Mouse (Mus musculus): Measurements from ENCODE around the gene Crebl2. TPM values are rescaled to one million over a fixed set of nuclear protein-coding genes. Genes with fewer than 3 reads are reported as not detected.

Crebl2 gene
- polyA plus RNA-seq, 1 experiment from 2014 or later = 3.9 TPM

DNA sequence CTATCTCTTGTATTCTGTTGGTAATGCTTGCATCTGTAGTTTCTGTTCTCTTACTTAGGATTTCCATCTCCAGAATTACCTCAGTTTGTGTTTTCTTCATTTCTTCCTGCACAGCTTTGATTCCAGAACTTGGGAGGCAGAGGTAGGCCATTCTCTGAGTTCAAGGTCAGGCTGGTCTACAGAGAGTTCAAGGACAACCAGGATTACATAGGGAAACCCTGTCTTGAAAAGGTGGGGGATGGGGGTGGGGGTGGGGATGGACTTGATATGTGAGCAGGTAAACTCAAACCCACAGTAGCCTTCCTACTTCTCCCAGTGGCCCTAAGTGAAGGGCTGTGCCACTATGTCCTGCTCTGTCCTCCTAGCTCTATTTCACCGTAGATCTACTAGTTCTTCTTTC is 16.9 kb upstream of the Crebl2 start:
- 67% methylated on average over 1 of the region's 1 CpGs for WGBS

DNA sequence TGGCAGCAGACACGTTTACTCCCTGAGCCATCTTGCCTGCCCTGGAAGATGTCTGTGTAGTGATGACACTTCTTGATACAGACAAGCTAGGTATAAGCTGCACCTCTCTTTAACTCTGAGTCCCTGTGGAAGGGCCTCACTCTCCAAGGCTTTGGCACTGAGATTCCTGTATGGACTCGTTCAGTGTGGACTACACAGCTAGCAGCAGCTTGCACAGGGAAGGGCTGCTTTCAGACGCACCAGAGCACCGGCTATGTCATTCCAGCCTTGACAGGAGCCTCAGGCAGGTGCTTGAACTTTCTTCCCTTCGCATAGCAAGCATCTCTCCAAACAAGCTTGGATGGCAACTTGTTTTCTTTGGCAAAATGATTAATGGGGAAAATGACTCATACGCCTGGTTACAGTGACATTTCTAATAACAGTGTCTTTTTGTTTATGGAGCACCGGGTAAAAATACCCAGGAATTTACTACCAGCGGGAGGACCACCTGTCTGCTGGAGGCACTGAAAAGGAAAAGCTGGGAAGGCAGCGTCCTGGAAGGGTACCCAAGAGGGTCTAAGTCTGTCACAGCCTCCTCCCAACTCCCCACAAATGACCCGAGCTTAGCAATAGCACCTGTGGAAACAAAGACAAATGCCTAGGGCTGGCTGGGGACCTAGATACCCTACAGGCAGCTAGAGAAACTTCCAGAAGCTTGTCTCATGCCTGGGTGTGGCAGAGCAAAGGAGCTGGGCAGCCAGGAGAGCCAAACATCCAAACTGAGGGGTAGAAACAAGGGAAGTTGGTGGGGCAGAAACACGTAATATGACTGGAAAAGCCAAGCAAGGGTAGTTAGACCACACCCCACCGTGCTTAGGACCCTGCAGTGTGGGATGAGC is 12.7 kb upstream of the Crebl2 start:
- no peak overlapping the region for H3K4me3 ChIP-seq (replicated peaks; ENCODE audit: low read length)
- no peaks in the 10 kb centered on the region for H3K27me3 ChIP-seq (ENCODE audit: control insufficient read depth, insufficient read depth, low read length)
- peak overlapping the region; percentile 46; the same call in 1 of the 2 replicates for H3K27ac ChIP-seq (ENCODE audit: low read length)
- 0 out of 2 replicates have a peak, but pooled peaks cover 5% of the 10 kb centered on the region for H3K4me1 ChIP-seq (ENCODE audit: control insufficient read depth, insufficient read depth, low read length)
- 41% methylated on average over 12 of the region's 12 CpGs for WGBS
- H3K4me2 ChIP-seq (ENCODE audit: low read depth, low read length) = no peak overlapping the region
- no peaks in the 10 kb centered on the region for H3K9me3 ChIP-seq (replicated peaks; ENCODE audit: control insufficient read depth, low read length)
- ATAC-seq (ENCODE audit: insufficient read depth, low FRiP score) = no peak
- H3K9ac ChIP-seq (ENCODE audit: low read length) = no peak overlapping the region
- no peaks in the 10 kb centered on the region for H3K36me3 ChIP-seq (ENCODE audit: control insufficient read depth, insufficient read depth, low read length)

More for the DNA sequence above, 16.9 kb upstream of the Crebl2 start:
- Histone ChIP-seq H3K4me3 (replicated peaks; ENCODE audit: low read length) (no peak overlapping the region), H3K4me1 (ENCODE audit: control insufficient read depth, insufficient read depth, low read length) (0 out of 2 replicates have a peak, but pooled peaks cover 5% of the 10 kb centered on the region), H3K36me3 (ENCODE audit: control insufficient read depth, insufficient read depth, low read length) (no peaks in the 10 kb centered on the region), H3K4me2 (ENCODE audit: low read depth, low read length) (no peak overlapping the region), H3K27ac (ENCODE audit: low read length) (no peak overlapping the region), H3K27me3 (ENCODE audit: control insufficient read depth, insufficient read depth, low read length) (no peaks in the 10 kb centered on the region), H3K9me3 (replicated peaks; ENCODE audit: control insufficient read depth, low read length) (no peaks in the 10 kb centered on the region), H3K9ac (ENCODE audit: low read length) (no peak overlapping the region)
- ATAC-seq (ENCODE audit: insufficient read depth, low FRiP score) = no peak

DNA sequence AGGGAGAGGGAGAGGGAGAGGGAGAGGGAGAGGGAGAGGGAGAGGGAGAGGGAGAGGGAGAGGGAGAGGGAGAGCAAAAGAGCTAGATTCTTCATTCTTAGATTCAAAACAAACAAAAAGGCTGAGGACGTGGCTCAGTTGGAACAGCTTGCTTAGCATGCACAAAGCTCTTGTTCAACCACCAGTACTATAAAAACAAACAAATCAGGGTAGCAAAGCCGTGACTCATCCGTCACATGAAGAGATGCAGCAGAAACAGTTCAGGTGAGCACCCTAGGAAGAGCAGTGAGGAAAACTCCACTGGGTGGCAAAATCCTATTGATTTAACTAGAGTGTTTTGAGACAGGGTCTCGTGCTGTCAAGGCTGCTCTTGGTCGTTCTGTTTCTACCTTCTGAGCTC is 10.2 kb upstream of the Crebl2 start:
- H3K4me2 ChIP-seq (ENCODE audit: low read depth, low read length) = no peak overlapping the region
- 28% methylated on average over 5 of the region's 5 CpGs for WGBS
- H3K27ac ChIP-seq (ENCODE audit: low read length) = no peak overlapping the region
- H3K9me3 ChIP-seq (replicated peaks; ENCODE audit: control insufficient read depth, low read length) = no peaks in the 10 kb centered on the region
- no peaks in the 10 kb centered on the region for H3K36me3 ChIP-seq (ENCODE audit: control insufficient read depth, insufficient read depth, low read length)
- no peak overlapping the region for H3K9ac ChIP-seq (ENCODE audit: low read length)
- H3K4me3 ChIP-seq (replicated peaks; ENCODE audit: low read length) = no peak overlapping the region
- no peaks in the 10 kb centered on the region for H3K27me3 ChIP-seq (ENCODE audit: control insufficient read depth, insufficient read depth, low read length)
- H3K4me1 ChIP-seq (ENCODE audit: control insufficient read depth, insufficient read depth, low read length) = 0 out of 2 replicates have a peak, but pooled peaks cover 5% of the 10 kb centered on the region
- ATAC-seq (ENCODE audit: insufficient read depth, low FRiP score) = no peak

DNA sequence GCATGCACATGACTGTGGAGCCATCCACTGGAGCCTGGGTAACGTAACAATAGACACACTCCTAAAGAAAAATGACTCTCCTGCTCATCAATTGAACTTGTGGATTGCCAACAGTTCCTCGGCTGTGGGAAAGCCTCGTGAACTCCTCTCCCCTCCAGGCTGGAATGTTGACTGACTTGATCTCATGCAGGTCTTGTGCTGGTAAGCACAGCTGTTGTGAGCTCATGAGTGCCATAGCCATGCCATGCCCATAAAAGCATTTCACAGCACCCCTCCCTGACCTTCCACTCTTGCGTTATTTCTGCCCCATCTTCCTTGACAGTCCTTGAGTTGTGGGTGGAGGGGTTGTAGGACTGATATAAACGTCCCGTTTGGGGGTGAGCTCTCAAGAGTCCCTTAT is 9.5 kb upstream of the Crebl2 start:
- peak overlapping the region; percentile 40; the same call in 1 of the 2 replicates for H3K27ac ChIP-seq (ENCODE audit: low read length)
- WGBS = 32% methylated on average over 6 of the region's 6 CpGs
- no peaks in the 10 kb centered on the region for H3K36me3 ChIP-seq (ENCODE audit: control insufficient read depth, insufficient read depth, low read length)

DNA sequence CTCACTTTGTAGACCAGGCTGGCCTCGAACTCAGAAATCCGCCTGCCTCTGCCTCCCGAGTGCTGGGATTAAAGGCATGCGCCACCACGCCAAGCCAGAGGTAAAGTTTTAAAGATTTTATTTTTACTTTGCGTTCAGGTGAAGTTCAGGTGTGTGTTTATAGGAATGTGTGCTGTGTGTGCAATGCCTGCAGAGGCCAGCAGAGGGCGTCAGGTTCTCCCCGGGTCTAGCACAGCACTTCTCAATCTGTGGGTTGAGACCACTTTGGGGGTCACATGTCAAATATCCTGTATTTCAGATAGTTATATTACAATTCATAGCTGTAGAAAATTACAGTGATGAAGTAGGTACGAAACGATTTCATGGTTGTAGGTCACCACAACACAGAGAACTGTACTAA is 7.1 kb upstream of the Crebl2 start:
- ATAC-seq (ENCODE audit: insufficient read depth, low FRiP score) = no peak
- no peak overlapping the region for H3K27ac ChIP-seq (ENCODE audit: low read length)
- H3K4me2 ChIP-seq (ENCODE audit: low read depth, low read length) = no peak overlapping the region
- H3K9me3 ChIP-seq (replicated peaks; ENCODE audit: control insufficient read depth, low read length) = no peaks in the 10 kb centered on the region
- H3K36me3 ChIP-seq (ENCODE audit: control insufficient read depth, insufficient read depth, low read length) = no peaks in the 10 kb centered on the region
- 64% methylated on average over 10 of the region's 10 CpGs for WGBS
- H3K4me3 ChIP-seq (replicated peaks; ENCODE audit: low read length) = no peak overlapping the region
- no peak overlapping the region for H3K9ac ChIP-seq (ENCODE audit: low read length)
- no peaks in the 10 kb centered on the region for H3K4me1 ChIP-seq (ENCODE audit: control insufficient read depth, insufficient read depth, low read length)
- no peaks in the 10 kb centered on the region for H3K27me3 ChIP-seq (ENCODE audit: control insufficient read depth, insufficient read depth, low read length)

More for the DNA sequence above, 9.5 kb upstream of the Crebl2 start:
- Histone ChIP-seq H3K4me2 (ENCODE audit: low read depth, low read length) (no peak overlapping the region), H3K4me3 (replicated peaks; ENCODE audit: low read length) (no peak overlapping the region), H3K4me1 (ENCODE audit: control insufficient read depth, insufficient read depth, low read length) (0 out of 2 replicates have a peak, but pooled peaks cover 5% of the 10 kb centered on the region), H3K9me3 (replicated peaks; ENCODE audit: control insufficient read depth, low read length) (no peaks in the 10 kb centered on the region), H3K9ac (ENCODE audit: low read length) (no peak overlapping the region), H3K27me3 (ENCODE audit: control insufficient read depth, insufficient read depth, low read length) (no peaks in the 10 kb centered on the region)
- ATAC-seq (ENCODE audit: insufficient read depth, low FRiP score) = no peak

DNA sequence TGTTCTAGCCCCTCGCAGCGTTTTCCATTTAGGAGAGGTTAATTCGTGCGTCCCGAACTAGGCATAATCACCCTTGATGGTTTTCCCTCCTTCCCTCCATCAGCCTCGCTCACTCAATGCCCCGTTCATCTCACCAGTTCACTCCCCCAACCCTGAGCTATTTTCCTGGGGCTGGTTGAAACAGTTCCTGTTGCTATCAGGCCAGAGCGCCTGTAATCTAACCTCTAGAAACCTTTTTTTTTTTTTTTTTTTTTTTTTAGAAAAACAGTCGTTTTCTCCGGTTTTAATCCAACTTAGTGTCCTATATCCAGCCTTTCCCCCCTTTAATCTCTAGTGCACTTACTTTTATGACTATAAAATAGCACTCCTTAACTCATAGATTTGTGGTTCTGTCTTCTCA is 822 bp downstream of the Crebl2 start:
- Histone ChIP-seq H3K36me3 (ENCODE audit: control insufficient read depth, insufficient read depth, low read length) (no peaks in the 10 kb centered on the region), H3K4me3 (replicated peaks; ENCODE audit: low read length) (peak overlapping the region; percentile 73), H3K4me1 (ENCODE audit: control insufficient read depth, insufficient read depth, low read length) (peaks cover 4% of the 10 kb centered on the region), H3K9ac (ENCODE audit: low read length) (peak overlapping the region; percentile 86), H3K4me2 (ENCODE audit: low read depth, low read length) (peak overlapping the region; percentile 79), H3K9me3 (replicated peaks; ENCODE audit: control insufficient read depth, low read length) (no peaks in the 10 kb centered on the region), H3K27me3 (ENCODE audit: control insufficient read depth, insufficient read depth, low read length) (no peaks in the 10 kb centered on the region), H3K27ac (ENCODE audit: low read length) (peak overlapping the region; percentile 96)
- 3% methylated on average over 10 of the region's 10 CpGs for WGBS
- no peak for ATAC-seq (ENCODE audit: insufficient read depth, low FRiP score)

DNA sequence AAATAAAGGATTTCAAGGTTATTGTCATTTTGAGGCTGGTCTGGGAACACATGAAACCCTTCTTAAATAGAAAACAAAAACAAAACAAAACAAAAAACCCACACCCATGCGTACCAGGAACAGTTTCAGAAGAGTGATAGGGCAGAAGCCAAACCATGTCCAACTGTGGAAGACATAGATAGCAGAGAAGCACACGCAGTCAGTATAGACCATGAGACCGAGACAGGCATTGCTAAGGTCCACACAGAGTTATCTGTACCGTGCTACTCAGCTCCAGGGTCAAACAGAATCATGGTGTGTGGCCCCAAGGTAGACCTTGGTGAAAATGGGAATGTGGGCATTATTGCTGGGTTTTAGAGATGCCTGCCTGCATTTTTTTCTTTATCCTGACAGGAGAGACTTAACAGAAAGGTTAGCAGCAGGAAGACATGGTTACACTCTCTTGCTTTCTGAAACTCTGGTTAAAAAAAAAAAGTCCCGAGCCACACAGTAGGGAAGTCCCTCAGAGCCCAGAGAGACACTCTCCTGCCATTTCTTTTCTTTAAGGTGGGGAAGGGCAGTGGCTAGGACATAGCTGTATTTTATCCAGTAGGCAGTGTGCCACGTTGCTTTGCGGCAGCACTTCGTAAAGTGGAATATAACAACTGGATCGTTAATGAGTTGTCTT is 4.8 kb downstream of the Crebl2 start:
- Histone ChIP-seq H3K9me3 (replicated peaks; ENCODE audit: control insufficient read depth, low read length) (no peaks in the 10 kb centered on the region), H3K27me3 (ENCODE audit: control insufficient read depth, insufficient read depth, low read length) (no peaks in the 10 kb centered on the region), H3K4me3 (replicated peaks; ENCODE audit: low read length) (no peak overlapping the region), H3K36me3 (ENCODE audit: control insufficient read depth, insufficient read depth, low read length) (no peaks in the 10 kb centered on the region), H3K9ac (ENCODE audit: low read length) (no peak overlapping the region), H3K27ac (ENCODE audit: low read length) (no peak overlapping the region), H3K4me2 (ENCODE audit: low read depth, low read length) (no peak overlapping the region), H3K4me1 (ENCODE audit: control insufficient read depth, insufficient read depth, low read length) (no peaks in the 10 kb centered on the region; the same call in 1 of the 2 replicates)
- 83% methylated on average over 9 of the region's 9 CpGs for WGBS
- no peak for ATAC-seq (ENCODE audit: insufficient read depth, low FRiP score)

DNA sequence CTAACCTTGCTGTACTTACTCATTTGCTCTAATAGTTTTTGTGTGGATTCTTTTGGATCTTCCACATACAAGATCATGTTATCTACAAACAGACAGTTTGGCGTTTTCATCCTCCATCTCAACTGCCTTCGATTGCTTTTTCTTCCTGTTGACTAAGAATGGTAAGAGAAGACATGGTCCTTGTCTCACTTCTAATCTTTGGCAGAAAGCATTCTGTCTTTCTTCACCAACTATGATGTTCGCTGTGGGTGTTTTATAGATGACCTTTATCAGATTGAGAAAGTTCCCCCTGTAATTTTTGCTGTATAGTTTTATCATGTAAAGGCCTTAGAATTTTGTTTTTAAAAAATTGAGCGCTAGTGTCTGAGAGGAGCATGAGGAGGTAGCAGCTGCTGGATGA is 8.2 kb downstream of the Crebl2 start:
- Histone ChIP-seq H3K27ac (ENCODE audit: low read length) (no peak overlapping the region), H3K4me3 (replicated peaks; ENCODE audit: low read length) (no peak overlapping the region), H3K9me3 (replicated peaks; ENCODE audit: control insufficient read depth, low read length) (no peaks in the 10 kb centered on the region), H3K4me2 (ENCODE audit: low read depth, low read length) (no peak overlapping the region), H3K4me1 (ENCODE audit: control insufficient read depth, insufficient read depth, low read length) (no peaks in the 10 kb centered on the region), H3K27me3 (ENCODE audit: control insufficient read depth, insufficient read depth, low read length) (no peaks in the 10 kb centered on the region), H3K36me3 (ENCODE audit: control insufficient read depth, insufficient read depth, low read length) (no peaks in the 10 kb centered on the region), H3K9ac (ENCODE audit: low read length) (no peak overlapping the region)
- WGBS = 89% methylated on average over 4 of the region's 4 CpGs
- ATAC-seq (ENCODE audit: insufficient read depth, low FRiP score) = no peak

DNA sequence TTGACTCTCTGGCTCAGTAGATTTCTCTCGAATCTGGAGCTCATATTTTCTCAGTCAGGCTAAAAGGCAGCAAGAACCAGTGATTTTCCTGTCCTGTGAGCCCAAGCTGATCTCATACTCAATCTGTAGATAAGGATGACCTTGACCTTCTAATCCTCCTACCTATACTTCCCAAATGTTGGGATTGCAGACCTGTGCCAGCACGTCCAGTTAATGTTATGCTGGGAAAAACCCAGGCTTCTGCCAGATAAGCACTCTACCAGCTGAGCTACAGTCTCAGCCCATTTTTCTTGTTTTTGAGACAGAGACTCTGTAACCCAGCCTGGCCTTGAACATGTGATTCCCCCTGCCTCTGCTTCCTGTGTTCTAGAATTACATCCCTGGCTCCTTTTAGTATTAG is 10.4 kb downstream of the Crebl2 start:
- Histone ChIP-seq H3K9me3 (replicated peaks; ENCODE audit: control insufficient read depth, low read length) (no peaks in the 10 kb centered on the region), H3K4me2 (ENCODE audit: low read depth, low read length) (no peak overlapping the region), H3K27me3 (ENCODE audit: control insufficient read depth, insufficient read depth, low read length) (no peaks in the 10 kb centered on the region), H3K27ac (ENCODE audit: low read length) (no peak overlapping the region), H3K4me3 (replicated peaks; ENCODE audit: low read length) (no peak overlapping the region), H3K36me3 (ENCODE audit: control insufficient read depth, insufficient read depth, low read length) (no peaks in the 10 kb centered on the region), H3K9ac (ENCODE audit: low read length) (no peak overlapping the region), H3K4me1 (ENCODE audit: control insufficient read depth, insufficient read depth, low read length) (no peaks in the 10 kb centered on the region)
- ATAC-seq (ENCODE audit: insufficient read depth, low FRiP score) = no peak
- 75% methylated on average over 2 of the region's 2 CpGs for WGBS

Data from stomach, embryonic 16.5 days (tissue).